In the genomic region with DNA sequence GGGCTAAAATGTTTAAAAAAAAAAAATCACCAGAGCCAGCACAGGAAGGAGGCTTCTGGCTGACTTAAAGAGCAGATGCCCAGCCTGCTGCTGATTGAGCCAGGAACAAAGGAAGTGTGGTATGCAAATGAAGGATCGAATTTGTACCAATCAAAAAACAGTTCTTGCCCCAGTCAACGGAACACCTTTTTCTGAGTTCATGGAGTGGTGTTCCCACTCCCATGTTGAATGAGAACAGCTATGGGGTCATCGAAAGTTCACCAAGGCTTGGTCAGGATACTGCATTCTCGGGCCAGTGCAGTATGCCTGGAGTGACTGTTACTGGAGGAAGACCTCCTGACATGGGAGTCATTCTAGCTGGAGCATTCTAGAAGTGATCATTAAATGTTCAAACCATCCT, we compare ENCODE assay signal across 16 mouse cellular contexts.
DNase-seq lines count a peak whose midpoint lies in the region.
"Had no signal": no experiment of that assay in that cellular context is flagged by ENCODE, and none has a peak within 500 bp of the region (broad histone marks: within the 10 kb centered on the region; RNA-seq: fewer than 3 reads in every experiment).

No protein-coding gene starts in this region.

- DNase-seq in ES-CJ7 (ENCODE audit: low read depth, low spot score) (peak; percentile 60), WW6 (ENCODE audit: low read depth, low spot score) (peak; percentile 7)
- no peak for DNase-seq in right cerebral cortex, adult 2 months (ENCODE audit: low spot score in 2 of 2)
- DNase-seq in layer of hippocampus, adult 9-10 months (ENCODE audit: low spot score), result no peak
- DNase-seq in lung, postnatal 36 days, result no peak
- DNase-seq: adrenal gland, adult 2 months; adrenal gland, postnatal 10 days; adrenal gland, postnatal 25 days; B cell, adult 2 months; cerebellum, adult 11 months; cerebellum, adult 18-20 months; cerebellum, adult 8-10 months; cerebellum, adult 9-11 months; cerebellum, postnatal 14 days; cerebellum, postnatal 36 days; embryo, embryonic 11 days had no signal

Comparison
In these comparisons a context has a peak if more than half of its experiments do, and no peak if none do; other contexts are left out.
1. DNase-seq: peak in ES-CJ7 (single experiment) and WW6 (single experiment); none in right cerebral cortex, adult 2 months (0 of 2), layer of hippocampus, adult 9-10 months (single experiment) and lung, postnatal 36 days (single experiment).